Mouse (Mus musculus) testis, adult 2 months (tissue): ENCODE measurements around the gene Acox1.

ENCODE experiments used
- CTCF ChIP-seq: fragments of 200-500 bp; IDR thresholded peaks from 2 replicates; pipeline ENCODE4 v1.5.1; 2012; ENCODE audit warnings: low read depth, mild to moderate bottlenecking, inconsistent platforms, low read length, moderate library complexity; ENCODE audit not compliant: control insufficient read depth, insufficient read depth, insufficient replicate concordance
- POLR2A ChIP-seq: fragments of 200-500 bp; IDR thresholded peaks from 2 replicates; pipeline ENCODE4 v1.6.1; 2012; ENCODE audit warnings: low read depth, mild to moderate bottlenecking, inconsistent platforms, low read length, moderate library complexity; ENCODE audit not compliant: control insufficient read depth

DNA sequence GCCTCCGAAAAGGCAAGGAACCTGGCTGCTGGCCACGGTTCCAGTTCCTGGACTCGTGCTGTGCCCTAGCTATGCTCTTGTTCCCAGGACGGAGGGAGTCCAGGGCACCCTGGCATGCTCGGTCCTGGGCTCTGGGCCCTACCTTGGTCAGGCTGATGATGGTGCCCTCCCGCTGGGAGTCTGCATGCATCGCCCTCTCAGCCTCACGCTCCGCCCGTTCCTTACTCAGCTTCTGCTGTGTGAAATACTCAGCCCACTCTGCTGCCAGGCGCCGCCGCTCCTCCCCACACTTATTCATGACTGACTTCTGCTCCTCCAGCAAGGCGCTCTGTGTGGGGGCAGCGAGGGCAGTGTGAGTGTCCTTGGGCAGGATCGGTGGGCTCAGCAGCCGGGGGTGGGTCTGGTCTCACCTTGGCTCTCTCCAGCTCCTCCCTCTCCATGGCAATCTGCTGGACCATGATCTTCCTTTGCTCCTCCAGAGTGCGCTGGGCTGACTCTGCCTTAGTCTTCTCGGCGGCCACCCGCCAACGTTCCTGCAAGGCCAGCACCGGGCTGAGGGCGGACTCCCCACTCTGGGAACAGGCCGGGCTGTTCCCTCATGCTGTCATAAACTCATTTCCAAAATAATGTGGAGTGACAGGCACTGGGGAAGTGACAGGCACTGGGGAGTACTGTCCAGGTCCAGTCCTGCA, 52.4 kb downstream of the Acox1 start:
- TF ChIP-seq CTCF (no peak), POLR2A (no peak)
